Mouse (Mus musculus) kidney, embryonic 15.5 days (tissue): ENCODE results near the gene Tmc4. TPM values are rescaled to one million over a fixed set of nuclear protein-coding genes. Genes with fewer than 3 reads are reported as not detected.

Experiments used
- ATAC-seq: fragments of 200-750 bp; cut with Nextera tagmentation; replicated peaks from 2 replicates; pipeline ENCODE4 v1.8.0; 2017; ENCODE audit warnings: moderate TSS enrichment; ENCODE audit not compliant: low FRiP score
- H3K27ac ChIP-seq: fragments of 300-500 bp; sonication (generic); 2 replicates; pipeline ENCODE4 v1.5.1; 2015; ENCODE audit warnings: mild to moderate bottlenecking, inconsistent platforms
- H3K27me3 ChIP-seq: fragments of 300-500 bp; sonication (generic); 2 replicates; pipeline ENCODE4 v1.6.1; 2015; ENCODE audit warnings: inconsistent platforms
- H3K36me3 ChIP-seq: fragments of 300-500 bp; sonication (generic); 2 replicates; pipeline ENCODE4 v1.6.1; 2015; ENCODE audit warnings: inconsistent platforms
- H3K4me1 ChIP-seq: fragments of 300-500 bp; sonication (generic); 2 replicates; pipeline ENCODE4 v1.6.1; 2015; ENCODE audit warnings: inconsistent platforms
- H3K4me2 ChIP-seq: fragments of 300-500 bp; sonication (generic); 2 replicates; pipeline ENCODE4 v1.6.1; 2015; ENCODE audit warnings: moderate library complexity, mild to moderate bottlenecking, inconsistent platforms
- H3K4me3 ChIP-seq: fragments of 300-500 bp; sonication (generic); replicated peaks from 2 replicates; pipeline ENCODE4 v1.5.1; 2015; ENCODE audit warnings: mild to moderate bottlenecking, inconsistent platforms
- H3K9ac ChIP-seq: fragments of 300-500 bp; sonication (generic); 2 replicates; pipeline ENCODE4 v1.6.1; 2015; ENCODE audit warnings: mild to moderate bottlenecking, inconsistent platforms
- H3K9me3 ChIP-seq: fragments of 300-500 bp; sonication (generic); replicated peaks from 2 replicates; pipeline ENCODE4 v1.6.1; 2016; ENCODE audit warnings: inconsistent platforms
- WGBS: fragments of 180-500 bp; shearing (Covaris S2); methylation state at CpG from one replicate; pipeline ENCODE4 v1.1.7; 2015; ENCODE audit warnings: mixed read lengths; 5-methylcytosine and 5-hydroxymethylcytosine counted together
- microRNA-seq: library from miRNA; unstranded; fragments of <30 nt; microRNA quantifications from one replicate; pipeline ENCODE4, GENCODE M21; 2016
- polyA plus RNA-seq: library from polyadenylated mRNA; unstranded; fragments of >200 nt; fragmentation: Nextera tagmentation; extraction: Ambion mirVana; gene quantifications from 2 replicates; pipeline ENCODE4 v1.2.1, GENCODE M21; 2015

Tmc4 gene
- polyA plus RNA-seq, 1 experiment from 2014 or later, result 23.9 TPM

GRCm38 (mm10) chr7:3616389-3617241, 60.7 kb downstream of the Tmc4 start:
- H3K4me2 ChIP-seq, result peak overlapping the region; percentile 68
- H3K4me3 ChIP-seq, result peak overlapping the region; percentile 72
- no peak overlapping the region for H3K27ac ChIP-seq
- no peaks in the 10 kb centered on the region for H3K27me3 ChIP-seq
- H3K36me3 ChIP-seq, result peaks cover 28% of the 10 kb centered on the region
- no peaks in the 10 kb centered on the region for H3K9me3 ChIP-seq
- 36% methylated on average over 6 of the region's 6 CpGs for WGBS
- no peak overlapping the region for H3K9ac ChIP-seq
- peaks cover 9% of the 10 kb centered on the region for H3K4me1 ChIP-seq
- peak; percentile 33 for ATAC-seq

DNA sequence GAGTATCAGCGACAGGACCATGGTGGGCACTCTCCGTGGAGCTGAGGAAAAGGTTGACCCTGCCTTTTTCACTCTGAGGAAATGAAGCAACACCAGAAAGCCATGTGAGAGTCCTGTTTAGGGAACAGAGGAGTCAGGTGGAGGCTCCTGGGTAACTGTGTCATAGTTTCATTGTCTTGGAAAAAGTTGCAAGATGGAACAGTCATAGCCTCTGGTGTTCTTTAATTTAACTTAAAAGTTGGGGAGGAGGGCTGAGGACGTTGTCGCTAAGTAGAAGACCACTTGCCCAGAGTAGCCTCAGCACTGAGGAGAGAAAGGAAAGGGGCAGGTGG, 61.3 kb downstream of the Tmc4 start, which contains the start of gene Oscar:
Gene Oscar (minus strand): TSS at position 101 of the 332 bp plus-strand sequence.
- H3K4me1 ChIP-seq, result peaks cover 9% of the 10 kb centered on the region
- H3K9me3 ChIP-seq, result no peaks in the 10 kb centered on the region
- no peak for ATAC-seq
- H3K27ac ChIP-seq, result no peak within 1 kb of the TSS
- H3K36me3 ChIP-seq, result peaks cover 24% of the 10 kb centered on the region
- no peaks in the 10 kb centered on the region for H3K27me3 ChIP-seq
- H3K4me2 ChIP-seq, result peak within 1 kb of the TSS; percentile 68
- no peak within 1 kb of the TSS for H3K9ac ChIP-seq
- WGBS, result 81% methylated on average over 4 of the region's 4 CpGs
- peak within 1 kb of the TSS; percentile 72 for H3K4me3 ChIP-seq

Small RNAs within 50 kb of the gene (microRNA-seq; reads per million reads assigned to microRNA genes)
- gene Mir3572, result 1.9 reads per million, percentile 9 among the genes with 10 or more reads in this experiment

Other genes starting within 250 kb of the Tmc4 start
- 0.12 and 0.17 TPM in 2 replicates for gene Tarm1, start 174.9 kb downstream of the Tmc4 start, polyA plus RNA-seq
- 0.59 TPM in 1 of 2 replicates, not detected in the other for gene Oscar, start 61.4 kb downstream of the Tmc4 start, polyA plus RNA-seq
- 500 and 505 TPM in 2 replicates for gene Ndufa3, start 60.2 kb downstream of the Tmc4 start, polyA plus RNA-seq
- gene Tfpt, start 47.6 kb downstream of the Tmc4 start, polyA plus RNA-seq, result 22.6 and 23.9 TPM in 2 replicates
- gene Prpf31, start 47.6 kb downstream of the Tmc4 start, polyA plus RNA-seq, result 110 and 116 TPM in 2 replicates
- gene Cnot3, start 32.3 kb downstream of the Tmc4 start, polyA plus RNA-seq, result 60.6 and 66.5 TPM in 2 replicates
- 18.1 and 18.7 TPM in 2 replicates for gene Leng1, start 11.7 kb downstream of the Tmc4 start, polyA plus RNA-seq
- gene Tsen34, start 15.3 kb upstream of the Tmc4 start, polyA plus RNA-seq, result 274 and 286 TPM in 2 replicates
- 56.9 and 59.6 TPM in 2 replicates for gene Mboat7, start 16.0 kb upstream of the Tmc4 start, polyA plus RNA-seq
- 1,518 and 1,652 TPM in 2 replicates for gene Rps9, start 26.4 kb upstream of the Tmc4 start, polyA plus RNA-seq
- 0.68 and 1.1 TPM in 2 replicates for gene Pirb, start 42.8 kb upstream of the Tmc4 start, polyA plus RNA-seq
- not detected in 2 replicates for gene Gm15448, start 148.1 kb upstream of the Tmc4 start, polyA plus RNA-seq
- 0.13 and 0.38 TPM in 2 replicates for gene Pira2, start 167.5 kb upstream of the Tmc4 start, polyA plus RNA-seq
- gene Gm14548, start 220.6 kb upstream of the Tmc4 start, polyA plus RNA-seq, result 0.36 TPM in 1 of 2 replicates, not detected in the other
- gene Lilra6, start 237.9 kb upstream of the Tmc4 start, polyA plus RNA-seq, result 0.08 and 0.25 TPM in 2 replicates